Mouse (Mus musculus): Measurements from ENCODE around the gene Trak1. TPM values are rescaled to one million over a fixed set of nuclear protein-coding genes. Genes with fewer than 3 reads are reported as not detected.

The Trak1 gene
- total and polyA plus RNA-seq, 3 experiments = 8.2 to 28.6 (median 18.1) TPM

DNA sequence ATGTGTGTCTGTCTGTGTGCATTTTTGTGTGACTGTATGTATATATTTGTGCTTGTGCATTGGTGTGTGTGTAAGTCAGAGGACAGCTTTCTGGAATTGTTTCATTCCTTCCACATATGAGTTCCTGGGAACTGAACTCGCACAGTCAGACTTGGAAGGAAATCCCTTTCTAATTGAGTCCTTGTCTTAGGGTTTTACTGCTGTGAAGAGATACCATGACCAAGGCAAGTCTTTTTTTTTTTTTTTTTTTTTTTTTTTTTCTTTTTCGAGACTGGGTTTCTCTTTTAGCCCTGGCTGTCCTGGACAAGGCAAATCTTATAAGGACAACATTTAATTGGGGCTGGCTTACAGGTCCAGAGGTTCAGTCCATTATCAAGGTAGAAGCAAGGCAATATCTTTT, 6.0 kb upstream of the Trak1 start:
- dilution Hi-C loops (cut with MboI; ENCODE audit: extremely low pct_ligation_motif_present, extremely low pct_unique_long_range_greater_than_20kb, low sequenced_read_pairs) (no loop called here), in situ Hi-C loops (cut with MboI; ENCODE audit: low pct_ligation_motif_present, low pct_unique_long_range_greater_than_20kb, low sequenced_read_pairs) (loop anchor here (5.0 kb wide), 1 partner anchor 81 kb away; no protein-coding TSS in a partner anchor)
- Histone ChIP-seq H3K27me3 (replicated peaks) (peaks cover 20% of the 10 kb centered on the region), H3K4me3 (replicated peaks in 1 of 3; ENCODE audit: low read depth in 2 of 3, low read length in 2 of 3, poor library complexity in 1 of 3) (no peak overlapping the region), H3K4me2 (ENCODE audit: insufficient read depth, low read depth, poor library complexity, severe bottlenecking) (no peak overlapping the region), H3K79me2 (replicated peaks; ENCODE audit: control insufficient read depth, extremely low read depth, insufficient read depth, poor library complexity, severe bottlenecking) (no peaks in the 10 kb centered on the region), H3K4me1 (ENCODE audit: control insufficient read depth in 1 of 2, insufficient read depth in 2 of 2) (peaks cover 5 to 8% of the 10 kb centered on the region in 2 experiments; a peak in 3 of 4 replicates), H3K9me3 (replicated peaks; ENCODE audit: low read length) (peaks cover 18% of the 10 kb centered on the region), H3K36me3 (replicated peaks in 1 of 2; ENCODE audit: control insufficient read depth in 1 of 2, insufficient read depth in 1 of 2, low read length in 1 of 2) (no peaks in the 10 kb centered on the region), H3K27ac (ENCODE audit: insufficient read depth, low read depth) (no peak overlapping the region), H3K9ac (ENCODE audit: insufficient read depth, low read depth) (no peak overlapping the region)
- no peak for DNase-seq (ENCODE audit: extremely low read depth)
- TF ChIP-seq KAT2A (IDR thresholded peaks at IDR 0.05; ENCODE audit: insufficient replicate concordance, low read length) (no peak), SMC3 (IDR thresholded peaks at IDR 0.05; ENCODE audit: low read depth, low read length) (no peak), ZKSCAN1 (IDR thresholded peaks at IDR 0.05; ENCODE audit: borderline replicate concordance, low read depth, low read length) (no peak), ZNF384 (IDR thresholded peaks at IDR 0.05; ENCODE audit: low read depth, low read length) (peak; percentile 59; the same call in 1 of the 2 replicates), UBTF (IDR thresholded peaks at IDR 0.05; ENCODE audit: low read depth, low read length) (no peak), TBP (conservative IDR thresholded peaks at IDR 0.05; ENCODE audit: low read depth, low read length) (no peak), MXI1 (IDR thresholded peaks at IDR 0.05; ENCODE audit: low read depth, low read length) (no peak), CHD1 (IDR thresholded peaks at IDR 0.05; ENCODE audit: low read depth, low read length) (no peak), ZMIZ1 (IDR thresholded peaks at IDR 0.05; ENCODE audit: low read depth, low read length) (no peak)

- Histone ChIP-seq H3K36me3 (replicated peaks in 1 of 2; ENCODE audit: control insufficient read depth in 1 of 2, insufficient read depth in 1 of 2, low read length in 1 of 2) (no peaks in the 10 kb centered on the region), H3K4me1 (ENCODE audit: control insufficient read depth in 1 of 2, insufficient read depth in 2 of 2) (peaks cover 5 to 6% of the 10 kb centered on the region in 2 experiments), H3K9ac (ENCODE audit: insufficient read depth, low read depth) (no peak overlapping the region), H3K27me3 (replicated peaks) (peaks cover 18% of the 10 kb centered on the region), H3K27ac (ENCODE audit: insufficient read depth, low read depth) (no peak overlapping the region), H3K9me3 (replicated peaks; ENCODE audit: low read length) (peaks cover 14% of the 10 kb centered on the region), H3K4me2 (ENCODE audit: insufficient read depth, low read depth, poor library complexity, severe bottlenecking) (no peak overlapping the region), H3K79me2 (replicated peaks; ENCODE audit: control insufficient read depth, extremely low read depth, insufficient read depth, poor library complexity, severe bottlenecking) (peaks cover 7% of the 10 kb centered on the region), H3K4me3 (replicated peaks in 1 of 3; ENCODE audit: low read depth in 2 of 3, low read length in 2 of 3, poor library complexity in 1 of 3) (no peak overlapping the region)
- TF ChIP-seq JUN (IDR thresholded peaks at IDR 0.05; ENCODE audit: insufficient read depth, low read depth, low read length) (no peak), CTCF (conservative IDR thresholded peaks at IDR 0.05 in 1 of 2, IDR thresholded peaks at IDR 0.05 in 1 of 2; ENCODE audit: low read depth in 2 of 2, low read length in 2 of 2) (no peak), MEF2A (IDR thresholded peaks at IDR 0.05; ENCODE audit: borderline replicate concordance, low read depth, low read length) (no peak), MAX (IDR thresholded peaks at IDR 0.05; ENCODE audit: low read length) (no peak), ETS1 (conservative IDR thresholded peaks at IDR 0.05; ENCODE audit: low read depth, low read length) (no peak), HCFC1 (IDR thresholded peaks at IDR 0.05; ENCODE audit: low read depth, low read length) (no peak), ZNF384 (IDR thresholded peaks at IDR 0.05; ENCODE audit: low read depth, low read length) (no peak), ZC3H11A (IDR thresholded peaks at IDR 0.05; ENCODE audit: low read depth, low read length) (no peak), CHD2 (IDR thresholded peaks at IDR 0.05; ENCODE audit: low read length) (no peak), E2F4 (IDR thresholded peaks at IDR 0.05; ENCODE audit: insufficient replicate concordance, low read depth, low read length) (no peak), MXI1 (IDR thresholded peaks at IDR 0.05; ENCODE audit: low read depth, low read length) (no peak), SMC3 (IDR thresholded peaks at IDR 0.05; ENCODE audit: low read depth, low read length) (no peak), NELFE (IDR thresholded peaks at IDR 0.05; ENCODE audit: low read depth, low read length) (no peak), CHD1 (IDR thresholded peaks at IDR 0.05; ENCODE audit: low read depth, low read length) (no peak), TBP (conservative IDR thresholded peaks at IDR 0.05; ENCODE audit: low read depth, low read length) (no peak), BHLHE40 (IDR thresholded peaks at IDR 0.05; ENCODE audit: low read depth, low read length) (no peak), ELF1 (IDR thresholded peaks at IDR 0.05; ENCODE audit: low read depth, low read length) (no peak)
- DNase-seq (ENCODE audit: extremely low read depth) = no peak
- in situ Hi-C loops (cut with MboI; ENCODE audit: low pct_ligation_motif_present, low pct_unique_long_range_greater_than_20kb, low sequenced_read_pairs) = loop anchor here (5.0 kb wide), 1 partner anchor 79 kb away; no protein-coding TSS in a partner anchor
- dilution Hi-C loops (cut with MboI; ENCODE audit: extremely low pct_ligation_motif_present, extremely low pct_unique_long_range_greater_than_20kb, low sequenced_read_pairs) = no loop called here
These were observed 4.1 kb upstream of the Trak1 start for GRCm38 (mm10) chr9:121293187-121293586.
